Mouse (Mus musculus): ENCODE measurements around the gene Tcp11l2.

The Tcp11l2 gene

DNA sequence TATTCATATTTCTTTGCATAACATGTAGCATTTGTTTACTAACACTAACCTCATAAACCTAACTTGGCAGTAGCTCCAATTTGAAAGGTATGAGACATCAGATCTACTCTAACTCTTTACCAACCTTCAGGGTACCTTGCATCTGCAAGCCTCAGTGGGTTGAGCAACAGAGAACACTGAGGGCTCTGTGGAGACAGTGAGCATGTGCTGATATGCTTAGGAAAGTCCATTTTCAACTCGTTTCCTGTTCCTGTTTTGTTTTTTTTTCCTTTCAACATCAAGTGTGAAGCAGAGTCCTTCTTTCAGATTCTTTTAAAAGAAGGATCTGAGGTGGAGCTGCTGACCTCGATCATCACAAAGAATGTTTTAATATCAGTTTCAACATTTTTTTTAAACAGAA, 20.3 kb upstream of the Tcp11l2 start:
- in situ Hi-C loops (cut with MboI; ENCODE audit: low sequenced_read_pairs) = no loop called here

DNA sequence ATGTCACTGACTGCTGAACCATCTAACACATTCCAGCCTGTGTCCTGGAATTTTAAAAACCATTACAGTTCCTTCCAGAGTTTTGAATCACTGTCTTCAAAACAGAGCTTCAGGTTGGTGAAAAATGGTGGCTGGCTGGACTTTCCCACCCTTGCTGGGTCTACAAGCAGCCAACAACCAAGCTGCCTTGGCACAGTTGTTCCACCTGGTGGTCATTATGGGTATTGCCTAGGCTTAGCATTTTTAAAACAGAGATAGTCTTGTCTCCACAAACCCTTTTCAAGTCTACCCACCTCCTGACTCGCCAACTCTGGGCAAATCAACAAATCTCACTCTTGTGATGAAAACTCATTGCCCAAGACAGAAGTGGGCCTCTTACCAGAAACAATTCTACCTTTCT, 17.9 kb upstream of the Tcp11l2 start:
- in situ Hi-C loops (cut with MboI; ENCODE audit: low sequenced_read_pairs) = no loop called here

GRCm38 (mm10) chr10:84559986-84560385, 16.4 kb upstream of the Tcp11l2 start:
- in situ Hi-C loops (cut with MboI; ENCODE audit: low sequenced_read_pairs) = no loop called here

- in situ Hi-C loops (cut with MboI; ENCODE audit: low sequenced_read_pairs) = no loop called here
Measured at GRCm38 (mm10) chr10:84562121-84562520, 14.3 kb upstream of the Tcp11l2 start.

DNA sequence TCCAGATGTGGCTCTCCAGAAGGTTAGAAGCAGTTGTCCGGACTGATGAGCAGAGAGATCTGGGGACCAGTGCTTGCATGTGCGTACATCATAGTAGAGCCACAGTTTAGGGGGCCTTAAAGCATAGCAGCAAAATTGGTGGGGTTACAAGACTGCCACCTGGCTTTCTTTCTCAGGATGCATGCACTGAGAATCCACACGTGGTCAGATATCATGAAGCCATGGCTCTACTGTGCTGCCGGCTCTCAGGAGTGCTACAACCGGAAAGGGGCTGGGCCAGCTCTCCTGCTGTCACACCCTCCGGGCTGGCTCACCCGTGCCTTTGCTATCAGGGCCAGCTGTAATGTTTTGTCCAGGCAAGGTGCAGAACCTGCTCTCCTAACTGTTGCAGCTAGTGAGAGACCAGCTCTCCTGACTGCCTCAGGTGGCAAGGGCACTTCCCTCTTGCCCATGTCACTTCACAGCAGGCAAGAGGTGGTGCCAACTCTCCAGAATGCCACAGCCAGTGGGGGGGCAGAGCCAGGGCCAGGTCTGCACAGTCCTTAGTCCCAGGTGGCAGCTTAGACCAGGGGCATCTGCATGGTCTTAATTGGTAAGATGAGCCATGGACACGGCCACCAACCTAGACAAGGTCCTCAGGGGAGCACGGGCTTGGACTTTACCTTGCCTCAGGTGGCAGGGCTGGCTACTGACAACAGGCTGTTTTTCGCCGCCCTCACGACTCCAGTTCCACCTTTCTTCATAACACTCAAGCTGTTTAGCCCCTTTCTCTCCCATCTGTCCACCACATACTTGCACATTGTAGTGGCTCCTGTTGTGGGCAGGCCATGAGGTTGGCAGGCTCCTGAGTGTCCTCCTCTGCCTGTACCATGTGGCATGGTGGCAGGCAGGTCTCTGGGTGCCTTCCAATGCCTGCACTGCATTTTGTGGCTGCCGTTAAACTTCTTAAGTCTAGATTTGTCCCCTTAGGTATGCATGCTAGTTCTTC, 13.6 kb upstream of the Tcp11l2 start:
- in situ Hi-C loops (cut with MboI; ENCODE audit: low sequenced_read_pairs) = no loop called here

DNA sequence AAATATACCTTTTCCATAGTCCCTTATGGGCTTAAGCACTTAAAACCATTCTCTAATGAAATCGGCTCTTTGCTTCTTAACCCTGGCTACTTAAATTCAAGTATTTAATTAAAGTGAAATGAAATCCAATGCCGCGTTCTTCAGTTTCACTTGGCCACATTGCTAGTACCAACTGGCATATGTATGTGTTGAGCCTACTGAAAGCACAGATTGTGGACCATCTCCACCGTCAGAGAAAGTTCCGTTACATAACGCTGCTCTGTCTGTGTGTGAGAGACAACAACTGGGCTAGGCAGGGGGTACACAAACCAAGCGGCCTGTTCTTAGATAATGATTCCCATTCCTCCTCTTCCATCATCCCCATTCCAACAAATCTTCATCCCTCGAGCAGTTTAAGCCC, 12.0 kb upstream of the Tcp11l2 start:
- in situ Hi-C loops (cut with MboI; ENCODE audit: low sequenced_read_pairs) = no loop called here

DNA sequence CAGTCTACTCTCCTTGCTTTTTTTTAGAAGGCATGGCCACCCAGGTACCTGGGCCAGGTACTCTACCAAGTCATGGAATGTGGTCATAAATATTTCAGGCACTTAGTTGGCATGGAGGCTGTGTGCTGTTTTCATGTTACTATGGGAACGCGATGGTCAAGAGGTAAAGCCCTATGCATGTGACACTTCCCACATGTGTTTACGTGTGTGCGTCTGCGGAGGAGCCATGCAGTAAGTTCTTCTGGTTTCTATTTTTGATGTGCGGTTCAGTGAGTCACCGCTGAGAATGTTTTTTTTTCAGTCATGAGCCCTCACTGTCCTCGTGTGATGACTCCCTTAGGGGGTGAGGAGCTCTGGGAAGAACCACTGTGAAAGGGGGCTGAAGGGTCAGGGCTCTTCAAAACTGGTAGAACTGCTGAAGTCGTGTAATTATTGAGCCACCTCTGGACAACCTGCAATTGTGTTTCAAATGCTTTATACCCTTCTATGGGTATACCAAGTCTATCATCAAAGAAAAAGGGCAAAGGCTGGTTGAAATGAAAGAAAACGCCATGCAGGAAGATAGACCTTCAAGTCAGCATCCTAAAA, 5.3 kb upstream of the Tcp11l2 start:
- in situ Hi-C loops (cut with MboI; ENCODE audit: low sequenced_read_pairs) = no loop called here

DNA sequence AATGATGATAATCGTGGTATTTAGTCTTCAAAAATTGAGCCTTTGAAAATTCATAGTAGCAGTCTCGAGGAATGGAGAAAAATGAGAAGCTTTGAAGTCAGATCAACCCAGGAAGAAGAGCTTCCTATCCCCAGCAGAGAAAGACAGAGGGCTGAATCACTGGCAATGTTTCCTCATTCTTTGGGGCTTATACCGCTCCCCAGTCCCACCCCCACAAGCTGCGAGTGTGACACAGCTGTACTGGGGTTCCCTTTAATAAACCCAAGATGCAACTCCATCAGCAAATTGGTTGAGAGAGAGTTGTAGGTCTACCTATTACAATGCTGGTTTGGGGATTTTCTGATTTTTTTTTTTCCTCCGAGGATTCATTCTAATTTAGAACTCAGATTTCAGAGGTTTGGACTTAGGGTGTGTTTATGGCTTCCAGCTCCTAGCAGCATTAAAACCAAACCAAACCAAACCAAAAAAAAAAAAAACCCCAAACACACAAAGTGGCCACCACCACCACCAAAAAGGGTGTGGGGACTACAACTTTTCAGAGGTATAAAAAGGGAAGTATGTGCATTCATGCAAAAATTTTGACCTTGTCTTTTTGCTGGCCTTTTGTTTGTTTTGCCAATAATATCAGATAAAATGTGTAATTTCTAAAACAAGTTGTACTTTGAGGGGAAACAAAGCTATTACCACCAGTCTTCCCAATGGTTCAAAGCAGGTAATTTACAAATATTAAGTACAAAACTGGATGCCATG, 2.6 kb upstream of the Tcp11l2 start:
- in situ Hi-C loops (cut with MboI; ENCODE audit: low sequenced_read_pairs) = no loop called here

DNA sequence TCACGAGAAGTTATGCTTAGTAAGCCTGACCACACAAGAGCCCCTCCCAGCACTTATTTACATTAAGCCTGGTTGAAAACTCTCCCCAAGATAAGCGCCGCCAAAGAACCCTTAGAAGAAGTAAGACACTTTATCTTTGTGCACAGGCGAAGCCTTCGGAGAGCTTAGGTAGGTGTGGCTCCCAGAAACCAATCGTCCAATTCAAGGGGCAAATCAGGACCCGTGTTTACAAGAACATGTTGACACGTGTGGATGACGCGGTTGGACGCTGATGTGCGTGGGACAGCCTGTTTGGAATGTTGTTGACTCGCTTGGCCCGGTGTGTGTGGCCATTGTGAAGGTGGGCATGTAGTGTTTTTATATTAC, 414 bp upstream of the Tcp11l2 start:
- in situ Hi-C loops (cut with MboI; ENCODE audit: low sequenced_read_pairs) = no loop called here

GRCm38 (mm10) chr10:84577071-84577727, 773 bp downstream of the Tcp11l2 start:
- in situ Hi-C loops (cut with MboI; ENCODE audit: low sequenced_read_pairs) = no loop called here

- in situ Hi-C loops (cut with MboI; ENCODE audit: low sequenced_read_pairs) = no loop called here
Measured at GRCm38 (mm10) chr10:84578738-84579137, 2.3 kb downstream of the Tcp11l2 start.

DNA sequence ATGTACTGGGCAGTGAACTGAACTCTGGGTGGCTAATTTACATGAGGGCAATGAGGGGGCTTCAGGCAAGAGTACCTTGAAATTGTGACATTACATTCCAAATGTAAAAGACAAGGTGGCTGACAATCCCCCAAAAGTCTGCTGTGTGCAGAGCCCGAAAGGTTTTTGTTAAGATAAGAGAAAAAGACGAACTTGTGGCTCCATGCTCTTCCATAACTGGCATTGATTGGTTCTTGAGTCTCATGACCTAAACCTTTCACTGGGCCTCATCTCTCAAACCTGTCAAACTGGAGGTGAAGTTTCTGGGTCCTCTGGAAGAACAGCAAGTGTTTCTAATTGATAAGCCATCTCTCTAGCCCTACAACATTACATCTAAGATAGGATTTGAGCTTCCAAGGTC, 3.1 kb downstream of the Tcp11l2 start:
- in situ Hi-C loops (cut with MboI; ENCODE audit: low sequenced_read_pairs) = no loop called here

DNA sequence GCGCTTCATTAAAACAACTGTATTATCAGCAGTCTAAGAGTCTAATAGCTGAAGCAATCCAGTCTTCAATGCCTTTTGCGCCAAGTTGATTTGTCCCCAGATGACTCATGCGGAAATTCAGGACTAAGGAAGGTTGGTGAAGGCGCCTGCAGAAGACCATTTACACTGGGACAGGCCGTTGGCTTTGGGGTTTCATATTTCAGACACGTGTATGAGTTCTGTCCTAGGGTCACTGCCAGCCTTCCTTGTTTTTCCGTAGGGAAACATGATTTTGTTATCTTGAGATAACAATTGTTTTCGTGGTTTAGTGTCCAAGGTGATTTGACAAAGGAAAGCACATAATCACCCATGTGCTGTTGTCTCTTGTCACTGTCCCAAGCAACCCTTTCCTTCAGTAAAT, 4.8 kb downstream of the Tcp11l2 start:
- in situ Hi-C loops (cut with MboI; ENCODE audit: low sequenced_read_pairs) = no loop called here

GRCm38 (mm10) chr10:84582236-84582635, 5.8 kb downstream of the Tcp11l2 start:
- in situ Hi-C loops (cut with MboI; ENCODE audit: low sequenced_read_pairs) = no loop called here

DNA sequence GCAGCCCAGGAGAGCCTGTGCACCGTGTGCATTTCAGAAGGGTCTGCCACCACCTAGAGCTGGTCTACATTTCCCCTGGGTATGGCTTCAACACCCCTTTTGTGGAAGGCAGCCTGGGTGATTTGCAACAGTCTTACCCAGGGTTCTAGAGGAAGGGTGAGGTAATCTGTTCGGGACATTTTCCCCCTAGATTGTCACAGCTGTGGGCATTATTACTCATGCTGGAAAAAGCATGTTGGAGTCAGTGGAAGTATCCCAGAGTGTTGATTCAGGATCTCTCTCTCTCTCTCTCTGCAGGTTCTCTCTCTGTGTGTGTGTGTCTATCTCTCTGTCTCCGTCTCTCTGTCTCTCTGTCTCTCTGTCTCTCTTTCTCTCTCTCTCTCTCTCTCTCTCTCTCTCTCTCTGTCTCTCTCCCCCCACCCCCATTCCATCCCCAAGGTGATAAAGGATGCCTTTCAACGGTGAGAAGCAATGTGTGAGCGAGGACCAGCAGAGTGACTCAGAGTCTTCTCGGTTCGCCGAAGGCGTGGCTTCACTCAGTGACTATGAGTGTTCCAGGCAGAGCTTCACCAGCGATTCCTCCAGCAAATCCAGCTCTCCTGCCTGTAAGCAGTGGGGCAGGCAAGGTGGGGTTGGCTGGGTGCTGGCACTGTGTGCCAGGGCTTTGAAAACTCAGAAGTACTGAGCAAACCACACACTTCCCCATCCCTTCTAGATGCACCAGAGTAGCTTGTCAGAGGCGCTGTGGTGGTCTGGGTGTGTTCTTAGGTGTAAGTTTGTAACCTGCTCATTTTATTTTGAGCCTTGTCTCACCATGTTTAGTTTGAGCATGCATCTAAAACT, 8.2 kb downstream of the Tcp11l2 start:
- in situ Hi-C loops (cut with MboI; ENCODE audit: low sequenced_read_pairs) = no loop called here

DNA sequence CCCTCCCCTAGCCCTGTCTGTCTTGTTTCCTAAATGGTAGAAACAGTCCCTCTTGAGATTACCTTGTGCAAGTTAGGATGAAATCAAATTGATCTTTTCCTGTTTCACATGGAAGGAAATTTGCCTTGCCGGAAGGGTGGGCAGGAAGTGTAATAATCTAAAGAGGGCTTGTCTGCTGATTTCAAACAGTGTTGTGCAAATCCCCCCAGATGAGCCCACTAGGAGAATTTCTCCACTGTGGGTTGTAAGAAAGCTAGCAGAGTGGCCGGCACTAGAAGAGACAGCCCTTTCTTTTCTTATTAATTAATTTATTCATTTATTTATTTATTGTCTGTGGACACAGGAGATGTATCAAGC, 8.8 kb downstream of the Tcp11l2 start:
- in situ Hi-C loops (cut with MboI; ENCODE audit: low sequenced_read_pairs) = no loop called here

DNA sequence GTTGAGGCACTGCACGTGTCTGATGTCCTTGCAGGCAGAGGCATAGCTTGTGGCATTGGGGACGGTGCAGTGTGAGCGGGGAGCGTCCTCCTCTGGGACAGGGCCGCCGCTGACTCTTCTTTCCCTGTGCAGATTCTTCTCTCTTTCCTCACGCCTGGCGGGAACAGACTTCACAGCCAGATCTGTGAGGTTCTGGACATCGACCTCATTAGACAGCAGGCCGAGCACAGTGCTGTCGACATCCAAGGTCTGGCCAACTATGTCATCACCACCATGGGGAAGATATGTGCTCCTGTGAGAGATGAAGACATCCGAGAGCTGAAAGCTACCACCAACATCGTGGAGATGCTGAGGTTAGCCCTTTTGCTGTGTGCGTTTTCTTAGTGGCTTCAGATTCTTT, 14.5 kb downstream of the Tcp11l2 start:
- in situ Hi-C loops (cut with MboI; ENCODE audit: low sequenced_read_pairs) = no loop called here

- in situ Hi-C loops (cut with MboI; ENCODE audit: low sequenced_read_pairs) = no loop called here
Measured at GRCm38 (mm10) chr10:84591640-84592148, 15.3 kb downstream of the Tcp11l2 start.

DNA sequence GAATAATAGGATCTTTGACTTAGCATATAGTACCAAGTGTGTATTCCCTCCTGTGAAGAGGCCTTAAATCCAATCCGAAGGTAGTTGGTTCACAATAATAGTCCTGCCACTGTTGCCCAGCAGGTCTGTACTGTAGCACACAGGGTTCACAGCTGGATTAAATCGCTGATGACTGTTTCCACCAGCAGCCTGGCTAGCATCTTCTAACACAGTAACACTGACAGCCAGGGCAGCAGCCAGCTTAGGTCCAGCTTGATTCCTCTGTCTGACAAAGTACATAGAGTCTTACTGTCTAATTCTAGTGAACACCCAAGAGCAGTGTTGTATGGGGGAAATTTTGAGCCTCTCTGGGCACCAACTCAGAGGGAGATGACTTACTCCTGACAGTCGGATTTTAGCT, 16.3 kb downstream of the Tcp11l2 start:
- in situ Hi-C loops (cut with MboI; ENCODE audit: low sequenced_read_pairs) = no loop called here

GRCm38 (mm10) chr10:84597127-84597785, 20.8 kb downstream of the Tcp11l2 start:
- in situ Hi-C loops (cut with MboI; ENCODE audit: low sequenced_read_pairs) = no loop called here
